8 mouse cellular contexts compared by ENCODE assay signal in the genomic region with DNA sequence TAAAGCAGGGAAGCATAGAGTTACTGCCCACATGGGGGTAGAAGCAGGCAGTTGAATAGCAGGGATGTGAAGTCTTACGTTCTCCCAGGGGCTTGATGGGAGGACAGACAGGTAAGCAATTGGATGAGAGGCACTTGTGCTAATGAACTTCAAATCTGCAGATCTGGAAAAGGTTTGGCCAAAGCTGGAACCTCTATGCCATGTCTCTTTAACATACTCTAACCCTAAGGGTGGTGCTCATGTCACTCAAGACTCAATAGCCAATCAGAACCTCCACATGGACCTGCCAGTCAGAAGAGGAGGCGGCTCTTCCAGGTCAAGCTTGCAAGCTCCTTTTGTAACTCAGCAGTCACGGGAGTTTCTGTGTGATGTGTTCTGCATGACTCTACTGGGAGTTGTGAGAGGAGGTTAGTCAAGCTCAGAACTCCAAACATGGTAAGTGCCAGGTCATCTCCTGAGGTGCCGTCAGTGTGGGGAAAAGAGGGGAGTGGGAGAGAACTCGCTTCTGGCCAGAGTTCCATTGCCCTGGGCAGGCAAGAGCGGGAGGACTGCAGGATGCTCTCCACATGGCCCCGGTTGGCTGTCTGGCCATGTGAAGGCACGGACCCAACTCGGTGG. TPM values are rescaled to one million over a fixed set of nuclear protein-coding genes. Genes with fewer than 3 reads are reported as not detected.
DNase-seq lines count a peak whose midpoint lies in the region; ATAC-seq and TF ChIP-seq lines count a peak whose summit lies in the region.
"Not testable (repeated sequence)": the region's sequence is repeated elsewhere in the genome, so short reads cannot be mapped to it uniquely, and the experiment has no call there.

A gene (plus strand): TSS at position 348 of the 618 bp plus-strand sequence.

- not testable (repeated sequence) for TF ChIP-seq CTCF in C2C12 (IDR thresholded peaks at IDR 0.05; ENCODE audit: control insufficient read depth, insufficient read depth, insufficient read length)

- not testable (repeated sequence) for H3K27ac ChIP-seq in forebrain, embryonic 15.5 days (replicated peaks); heart, embryonic 15.5 days; kidney, embryonic 16.5 days (ENCODE audit: low read length); limb, embryonic 10.5 days; midbrain, embryonic 10.5 days (replicated peaks)

- H3K36me3 ChIP-seq in C2C12 (ENCODE audit: control insufficient read depth, insufficient read depth); forebrain, embryonic 15.5 days; heart, embryonic 15.5 days; kidney, embryonic 16.5 days (ENCODE audit: insufficient read depth, low read length); limb, embryonic 10.5 days; midbrain, embryonic 10.5 days: not testable (repeated sequence)

- peak within 1 kb of the TSS; percentile 23 for H3K4me3 ChIP-seq in C2C12 (ENCODE audit: insufficient read depth, poor library complexity, severe bottlenecking)
- H3K4me3 ChIP-seq in forebrain, embryonic 15.5 days, result peak within 1 kb of the TSS; percentile 41
- peak within 1 kb of the TSS; percentile 46 for H3K4me3 ChIP-seq in heart, embryonic 15.5 days
- peak within 1 kb of the TSS; percentile 38 for H3K4me3 ChIP-seq in kidney, embryonic 16.5 days (ENCODE audit: low read length)
- H3K4me3 ChIP-seq in limb, embryonic 10.5 days, result peak within 1 kb of the TSS; percentile 40
- H3K4me3 ChIP-seq in midbrain, embryonic 10.5 days, result peak within 1 kb of the TSS; percentile 42

- peak; percentile 64 for DNase-seq in cerebellum, adult 11-12 months
- DNase-seq in limb, embryonic 10.5 days (ENCODE audit: low spot score), result peak; percentile 28
- DNase-seq in midbrain, embryonic 10.5 days (ENCODE audit: low spot score), result not testable (repeated sequence)
- DNase-seq in skeletal muscle tissue, adult 2 months (ENCODE audit: low read depth, low spot score), result peak; percentile 0

- not testable (repeated sequence) for H3K4me1 ChIP-seq in forebrain, embryonic 15.5 days; heart, embryonic 15.5 days (replicated peaks); kidney, embryonic 16.5 days (ENCODE audit: insufficient read depth, low read length); limb, embryonic 10.5 days; midbrain, embryonic 10.5 days

- not testable (repeated sequence) for H3K79me3 ChIP-seq in C2C12 (ENCODE audit: low read depth)

- H3K79me2 ChIP-seq in C2C12 (ENCODE audit: control insufficient read depth, insufficient read depth), result not testable (repeated sequence)

- not testable (repeated sequence) for H3K9me3 ChIP-seq in forebrain, embryonic 15.5 days; heart, embryonic 15.5 days (replicated peaks); kidney, embryonic 16.5 days (ENCODE audit: low read length); limb, embryonic 10.5 days (replicated peaks); midbrain, embryonic 10.5 days (replicated peaks)

- H3K4me2 ChIP-seq in forebrain, embryonic 15.5 days (replicated peaks), result peak within 1 kb of the TSS; percentile 31
- H3K4me2 ChIP-seq in heart, embryonic 15.5 days, result peak within 1 kb of the TSS; percentile 46
- H3K4me2 ChIP-seq in kidney, embryonic 16.5 days (replicated peaks; ENCODE audit: low read depth, low read length), result peak within 1 kb of the TSS; percentile 36

- not testable (repeated sequence) for H3K27me3 ChIP-seq in C2C12 (ENCODE audit: control insufficient read depth, insufficient read depth, insufficient read length); forebrain, embryonic 15.5 days; heart, embryonic 15.5 days; kidney, embryonic 16.5 days (ENCODE audit: insufficient read depth, low read length); limb, embryonic 10.5 days (ENCODE audit: low read depth, poor library complexity, severe bottlenecking); midbrain, embryonic 10.5 days (ENCODE audit: low read depth, poor library complexity, severe bottlenecking)

- not testable (repeated sequence) for H3K9ac ChIP-seq in forebrain, embryonic 15.5 days (replicated peaks); heart, embryonic 15.5 days; kidney, embryonic 16.5 days (replicated peaks; ENCODE audit: low read length)

- 21% methylated on average over 9 of the region's 9 CpGs for WGBS in forebrain, embryonic 15.5 days
- 18% methylated on average over 9 of the region's 9 CpGs for WGBS in heart, embryonic 15.5 days
- 32% methylated on average over 9 of the region's 9 CpGs for WGBS in kidney, embryonic 16.5 days
- WGBS in limb, embryonic 10.5 days, result 23% methylated on average over 9 of the region's 9 CpGs
- WGBS in midbrain, embryonic 10.5 days, result 29% methylated on average over 9 of the region's 9 CpGs

- ATAC-seq in forebrain, embryonic 15.5 days (replicated peaks); heart, embryonic 15.5 days (replicated peaks; ENCODE audit: insufficient number of reproducible peaks, insufficient read depth, low FRiP score, low read depth); kidney, embryonic 16.5 days (ENCODE audit: low FRiP score, low TSS enrichment): not testable (repeated sequence)

- not testable (repeated sequence) for H3ac ChIP-seq in C2C12 (ENCODE audit: control insufficient read depth, insufficient read length, low read depth)

RNA-seq across cellular contexts. Expression of the gene that starts here (rescaled TPM):
- 2.8 TPM for polyA plus RNA-seq in C2C12 (2012; fragmentation: generic; extraction: Trizol)
- polyA plus RNA-seq in forebrain, embryonic 15.5 days (2015; fragmentation: Nextera tagmentation; extraction: Ambion mirVana), result 7.8 and 9.1 TPM in 2 replicates
- 4.8 and 5.1 TPM in 2 replicates for polyA plus RNA-seq in heart, embryonic 15.5 days (2015; fragmentation: Nextera tagmentation; extraction: Ambion mirVana)
- polyA plus RNA-seq in kidney, embryonic 16.5 days (2015; fragmentation: Nextera tagmentation; extraction: Ambion mirVana), result 7.4 and 9.3 TPM in 2 replicates
- 7.2 and 8.5 TPM in 2 replicates for polyA plus RNA-seq in limb, embryonic 10.5 days (2016; fragmentation: Nextera tagmentation; extraction: Ambion mirVana)
- 6.4 and 8.9 TPM in 2 replicates for polyA plus RNA-seq in midbrain, embryonic 10.5 days (2016; fragmentation: Nextera tagmentation; extraction: Ambion mirVana)
